Mouse (Mus musculus) kidney, postnatal 4 days (tissue): Measurements from ENCODE around the gene Klhl35.

ENCODE experiments used
- DNase-seq, 2 experiments: peaks; one replicate each; pipeline ENCODE4 v3.0.0; 2021; ENCODE audit warnings: mixed read lengths in 2 of 2

The Klhl35 gene

GRCm38 (mm10) chr7:99465811-99466210 is at the start of gene Klhl35:
Gene Klhl35, plus strand, starts transcription at chr7:99466004.
- DNase-seq: peak; percentile 32 to 43

GRCm38 (mm10) chr7:99419311-99419710 is 46.5 kb upstream of the Klhl35 start:
- no peak for DNase-seq

- DNase-seq: no peak
These were observed 44.8 kb upstream of the Klhl35 start for GRCm38 (mm10) chr7:99421006-99421405.

- DNase-seq: peak in 1 of 2 experiments; percentile 53
These were observed 41.2 kb upstream of the Klhl35 start for GRCm38 (mm10) chr7:99424538-99425155.

- no peak for DNase-seq
These were observed 40.1 kb upstream of the Klhl35 start for GRCm38 (mm10) chr7:99425706-99426105.

GRCm38 (mm10) chr7:99427031-99427430 is 38.8 kb upstream of the Klhl35 start:
- no peak for DNase-seq

- no peak for DNase-seq
These were observed 37.8 kb upstream of the Klhl35 start for GRCm38 (mm10) chr7:99427987-99428386.

GRCm38 (mm10) chr7:99428836-99429235 is 37.0 kb upstream of the Klhl35 start:
- DNase-seq: no peak

GRCm38 (mm10) chr7:99429786-99430185 is 36.0 kb upstream of the Klhl35 start:
- peak; percentile 60 to 63 for DNase-seq

- DNase-seq: no peak
These were observed 35.6 kb upstream of the Klhl35 start for GRCm38 (mm10) chr7:99430246-99430645.

- no peak for DNase-seq
These were observed 33.6 kb upstream of the Klhl35 start for GRCm38 (mm10) chr7:99432248-99432647.

- no peak for DNase-seq
These were observed 32.9 kb upstream of the Klhl35 start for GRCm38 (mm10) chr7:99432863-99433262.

- DNase-seq: no peak
These were observed 31.0 kb upstream of the Klhl35 start for GRCm38 (mm10) chr7:99434672-99435250.

- no peak for DNase-seq
These were observed 29.3 kb upstream of the Klhl35 start for GRCm38 (mm10) chr7:99436530-99436929.

GRCm38 (mm10) chr7:99438881-99439280 is 26.9 kb upstream of the Klhl35 start:
- no peak for DNase-seq

- DNase-seq: peak; percentile 73 to 87
These were observed 24.2 kb upstream of the Klhl35 start for GRCm38 (mm10) chr7:99441534-99442072.

GRCm38 (mm10) chr7:99443164-99443563 is 22.6 kb upstream of the Klhl35 start:
- no peak for DNase-seq

- DNase-seq: peak in 1 of 2 experiments; percentile 45
These were observed 21.8 kb upstream of the Klhl35 start for GRCm38 (mm10) chr7:99444012-99444411.

- DNase-seq: peak; percentile 57 to 63
These were observed 20.0 kb upstream of the Klhl35 start for GRCm38 (mm10) chr7:99445833-99446232.

- DNase-seq: no peak
These were observed 18.5 kb upstream of the Klhl35 start for GRCm38 (mm10) chr7:99447323-99447722.

GRCm38 (mm10) chr7:99448619-99449018 is 17.2 kb upstream of the Klhl35 start:
- no peak for DNase-seq

- DNase-seq: no peak
These were observed 16.7 kb upstream of the Klhl35 start for GRCm38 (mm10) chr7:99449063-99449462.

- DNase-seq: no peak
These were observed 16.1 kb upstream of the Klhl35 start for GRCm38 (mm10) chr7:99449751-99450150.

- DNase-seq: peak; percentile 60 to 73
These were observed 15.1 kb upstream of the Klhl35 start for GRCm38 (mm10) chr7:99450703-99451102.
